Mouse (Mus musculus): ENCODE measurements around the gene Atg4d.
A peak's percentile ranks its signal among the peaks of the same experiment; 100 is the strongest.
"Not testable (repeated sequence)": the region's sequence is repeated elsewhere in the genome, so short reads cannot be mapped to it uniquely, and the experiment has no call there.

Gene Atg4d

GRCm38 (mm10) chr9:21239465-21239848 lies 25.6 kb upstream of the Atg4d start:
- no peak for DNase-seq (ENCODE audit: low read depth in 2 of 2, low spot score in 2 of 2)

- peak; percentile 75 to 88 for DNase-seq (ENCODE audit: low read depth in 2 of 2, low spot score in 2 of 2)
These were observed 23.8 kb upstream of the Atg4d start for GRCm38 (mm10) chr9:21241343-21241742.

- no peak for DNase-seq (ENCODE audit: low read depth in 2 of 2, low spot score in 2 of 2)
These were observed 21.2 kb upstream of the Atg4d start for GRCm38 (mm10) chr9:21243826-21244427.

GRCm38 (mm10) chr9:21244428-21245112 lies 20.5 kb upstream of the Atg4d start:
- DNase-seq (ENCODE audit: low read depth in 2 of 2, low spot score in 2 of 2): no peak

GRCm38 (mm10) chr9:21245113-21245487 lies 20.0 kb upstream of the Atg4d start:
- no peak for DNase-seq (ENCODE audit: low read depth in 2 of 2, low spot score in 2 of 2)

- DNase-seq (ENCODE audit: low read depth in 2 of 2, low spot score in 2 of 2): no peak
These were observed 18.8 kb upstream of the Atg4d start for GRCm38 (mm10) chr9:21246342-21246741.

GRCm38 (mm10) chr9:21248326-21248725 lies 16.8 kb upstream of the Atg4d start, which contains the start of gene S1pr5:
S1pr5 (minus strand) TSS chr9:21248443.
- no peak for DNase-seq (ENCODE audit: low read depth in 2 of 2, low spot score in 2 of 2)

GRCm38 (mm10) chr9:21249629-21250508 lies 15.2 kb upstream of the Atg4d start:
- DNase-seq (ENCODE audit: low read depth in 2 of 2, low spot score in 2 of 2): no peak

GRCm38 (mm10) chr9:21250509-21250908 lies 14.6 kb upstream of the Atg4d start:
- no peak for DNase-seq (ENCODE audit: low read depth in 2 of 2, low spot score in 2 of 2)

GRCm38 (mm10) chr9:21251116-21251735 lies 13.9 kb upstream of the Atg4d start:
- DNase-seq (ENCODE audit: low read depth in 2 of 2, low spot score in 2 of 2): no peak

GRCm38 (mm10) chr9:21254690-21255089 lies 10.4 kb upstream of the Atg4d start:
- DNase-seq (ENCODE audit: low read depth in 2 of 2, low spot score in 2 of 2): no peak

- DNase-seq (ENCODE audit: low read depth in 2 of 2, low spot score in 2 of 2): not testable (repeated sequence)
These were observed 8.7 kb upstream of the Atg4d start for GRCm38 (mm10) chr9:21256349-21256748.

- DNase-seq (ENCODE audit: low read depth in 2 of 2, low spot score in 2 of 2): peak; percentile 20 to 46
These were observed 4.5 kb upstream of the Atg4d start for GRCm38 (mm10) chr9:21260491-21261040.

GRCm38 (mm10) chr9:21261831-21262230 lies 3.3 kb upstream of the Atg4d start:
- DNase-seq (ENCODE audit: low read depth in 2 of 2, low spot score in 2 of 2): no peak

- DNase-seq (ENCODE audit: low read depth in 2 of 2, low spot score in 2 of 2): no peak
These were observed 657 bp upstream of the Atg4d start for GRCm38 (mm10) chr9:21264272-21264999.

- DNase-seq (ENCODE audit: low read depth in 2 of 2, low spot score in 2 of 2): no peak
These were observed 518 bp downstream of the Atg4d start for GRCm38 (mm10) chr9:21265611-21266010.

GRCm38 (mm10) chr9:21266889-21267288 lies 1.8 kb downstream of the Atg4d start:
- DNase-seq (ENCODE audit: low read depth in 2 of 2, low spot score in 2 of 2): no peak

GRCm38 (mm10) chr9:21268305-21268704 lies 3.2 kb downstream of the Atg4d start:
- no peak for DNase-seq (ENCODE audit: low read depth in 2 of 2, low spot score in 2 of 2)

GRCm38 (mm10) chr9:21269590-21269989 lies 4.5 kb downstream of the Atg4d start:
- not testable (repeated sequence) for DNase-seq (ENCODE audit: low read depth in 2 of 2, low spot score in 2 of 2)

GRCm38 (mm10) chr9:21272391-21272790 lies 7.3 kb downstream of the Atg4d start:
- DNase-seq (ENCODE audit: low read depth in 2 of 2, low spot score in 2 of 2): no peak
